Mouse (Mus musculus) T-helper 17 cell (primary cell): Measurements from ENCODE around the gene Mboat1.

Source experiments
- in situ Hi-C, 2 experiments: fragments of 300-600 bp; cut with MboI, MseI; formaldehyde crosslinking; loops; 1 replicate in 1 of 2; 2 replicates in 1 of 2; pipeline ENCODE4 v1.15.1; 2025; ENCODE audit warnings: high pct_unique_total_duplicates in 2 of 2

The Mboat1 gene

GRCm38 (mm10) chr13:30136243-30136922 lies at the start of gene Mboat1:
Gene Mboat1 (plus strand): TSS chr13:30136489.
- in situ Hi-C loops: no loop called here

- in situ Hi-C loops: no loop called here
These were observed 43.2 kb upstream of the Mboat1 start for GRCm38 (mm10) chr13:30093086-30093485.

- in situ Hi-C loops: loop anchor here (5.0 kb wide), 3 partner anchors 161 to 416 kb away; no protein-coding TSS in a partner anchor
These were observed 40.4 kb upstream of the Mboat1 start for GRCm38 (mm10) chr13:30095851-30096250.

- in situ Hi-C loops: loop anchor here (5.0 kb wide), 3 partner anchors 161 to 416 kb away; no protein-coding TSS in a partner anchor
These were observed 39.8 kb upstream of the Mboat1 start for GRCm38 (mm10) chr13:30096536-30096935.

- in situ Hi-C loops: no loop called here
These were observed 27.2 kb upstream of the Mboat1 start for GRCm38 (mm10) chr13:30109001-30109600.

DNA sequence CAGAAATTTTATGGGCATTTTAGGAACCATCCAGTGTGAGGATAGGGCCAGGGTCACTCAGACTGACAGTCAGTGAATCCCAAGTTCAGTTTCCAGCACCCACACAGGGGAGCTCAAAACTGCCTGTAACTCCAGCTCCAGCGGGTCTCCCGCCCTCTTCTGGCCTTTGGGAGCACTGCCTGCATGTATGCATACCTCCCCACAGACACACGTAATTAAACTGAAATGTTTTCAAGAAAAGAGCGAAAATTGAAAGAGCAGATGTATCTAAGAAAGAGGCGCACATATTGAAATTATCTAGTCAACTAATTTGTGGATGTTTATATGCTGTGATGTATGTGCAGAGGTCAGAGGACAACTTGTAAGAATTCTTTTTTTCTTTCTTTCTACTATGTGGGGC lies 20.5 kb upstream of the Mboat1 start:
- in situ Hi-C loops: no loop called here

DNA sequence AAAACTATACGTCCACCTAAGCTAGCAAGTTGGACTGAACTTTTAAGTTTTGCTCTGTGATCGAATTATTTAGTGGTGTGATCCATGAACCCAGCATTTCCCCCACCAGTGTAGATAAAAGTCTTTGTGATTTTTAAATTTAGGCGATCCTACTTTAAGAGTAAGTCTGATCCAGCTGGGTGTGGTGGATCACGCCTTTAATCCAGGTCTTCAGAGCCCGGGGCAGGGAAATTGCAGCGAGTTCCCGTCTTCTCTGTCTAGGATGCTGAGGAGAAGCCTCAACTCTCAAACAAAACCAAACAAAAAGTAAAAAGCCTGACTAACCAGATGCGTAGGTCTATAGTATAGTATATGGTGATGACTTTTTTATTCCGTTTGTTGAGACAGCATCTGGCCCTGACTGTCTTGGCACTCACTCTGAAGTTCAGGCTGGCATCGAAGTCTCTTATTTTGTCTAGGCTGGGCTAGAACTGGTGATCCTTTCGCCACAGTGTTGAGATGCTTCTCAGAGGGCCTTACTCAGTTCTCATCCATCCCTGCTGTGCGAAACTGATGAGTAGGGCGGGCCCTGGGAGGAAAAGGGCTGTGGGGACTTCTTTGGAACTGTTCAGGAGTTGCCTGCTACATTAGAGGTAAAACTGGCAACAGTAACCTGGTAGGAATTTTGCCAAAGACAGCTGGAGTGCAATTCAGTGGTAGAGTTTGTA lies 787 bp downstream of the Mboat1 start:
- in situ Hi-C loops: no loop called here

DNA sequence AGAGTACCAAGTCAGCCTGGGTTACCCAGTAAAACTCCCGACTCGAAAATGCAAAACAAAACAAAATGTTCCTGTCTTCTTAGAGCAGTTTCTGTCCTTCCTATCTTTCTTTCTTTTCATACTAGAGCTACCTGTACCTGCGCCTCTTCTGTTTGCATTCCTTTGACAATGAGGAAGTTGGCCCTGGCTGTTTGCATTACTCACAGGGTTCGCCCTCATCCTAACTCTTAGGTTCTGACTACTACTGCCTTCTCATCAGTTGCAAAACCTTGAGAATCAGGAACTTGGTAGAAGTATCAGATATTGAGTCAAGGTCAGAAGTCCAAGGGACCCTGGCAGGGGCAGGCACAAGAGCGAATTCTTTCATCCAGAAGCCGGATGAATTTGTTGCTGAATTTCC lies 1.7 kb downstream of the Mboat1 start:
- in situ Hi-C loops: no loop called here

DNA sequence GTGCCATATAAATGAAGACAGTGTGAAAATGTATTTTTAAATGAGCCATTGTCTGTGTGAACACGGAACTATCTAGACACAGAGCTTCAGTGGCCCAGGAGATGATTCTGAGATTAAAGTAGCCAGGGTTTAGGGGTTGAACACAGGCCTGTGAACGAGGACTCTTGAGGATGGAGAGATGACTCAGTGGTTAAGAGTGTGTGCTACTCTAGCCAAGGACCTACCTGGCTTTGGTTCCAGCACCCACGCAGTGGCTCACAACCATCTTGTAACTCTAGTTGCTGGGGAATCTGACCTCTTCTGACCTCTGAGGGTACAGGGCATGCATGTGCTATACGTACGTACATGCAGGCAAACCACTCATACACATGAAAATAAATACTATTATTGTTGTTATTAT lies 3.9 kb downstream of the Mboat1 start:
- in situ Hi-C loops: no loop called here

- in situ Hi-C loops: no loop called here
These were observed 4.4 kb downstream of the Mboat1 start for GRCm38 (mm10) chr13:30140646-30141045.

DNA sequence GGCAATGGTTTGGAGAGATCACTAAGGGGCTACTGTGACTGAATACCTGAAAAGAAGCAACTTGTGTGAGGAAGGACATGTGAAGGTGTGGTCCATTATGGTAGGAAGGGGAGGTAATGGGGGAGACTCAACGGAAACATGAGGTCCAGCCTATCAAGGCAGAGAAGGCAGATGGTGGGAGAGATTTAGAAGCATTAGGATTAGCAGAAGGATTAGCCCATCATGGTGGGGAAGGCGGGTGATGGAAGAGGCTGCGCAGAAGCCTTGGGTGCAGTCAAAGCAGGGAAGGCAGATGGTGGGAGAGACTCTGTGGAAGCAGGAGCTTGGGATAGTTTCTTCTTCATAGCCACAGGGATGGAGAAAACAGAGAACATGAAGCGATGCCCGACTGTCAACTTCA lies 5.7 kb downstream of the Mboat1 start:
- in situ Hi-C loops: no loop called here

DNA sequence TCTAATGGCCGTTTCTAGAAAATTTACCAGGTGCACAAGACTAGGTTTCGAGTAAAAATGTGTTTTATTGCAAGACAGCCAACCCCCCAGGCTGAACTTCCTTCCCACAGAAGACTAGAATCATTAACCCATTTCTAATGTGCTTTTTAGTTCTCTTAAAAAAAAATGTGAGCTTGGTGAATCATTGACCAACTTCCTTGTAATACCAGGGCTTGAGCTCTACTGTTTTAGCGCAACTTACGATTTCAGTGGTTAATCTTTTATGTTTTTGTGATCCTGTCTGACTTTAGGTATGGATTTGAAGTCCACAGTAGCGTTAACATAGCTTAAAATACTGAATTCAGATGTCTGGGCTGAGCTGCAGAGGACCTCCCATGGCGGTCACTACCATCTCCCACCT lies 10.2 kb downstream of the Mboat1 start:
- in situ Hi-C loops: loop anchor here in 1 of 2 experiments (5.0 kb wide), 1 partner anchor 1194 kb away; the partner anchor contains the start of gene Sox4

GRCm38 (mm10) chr13:30154264-30154663 lies 18.0 kb downstream of the Mboat1 start:
- in situ Hi-C loops: no loop called here

GRCm38 (mm10) chr13:30159626-30160025 lies 23.3 kb downstream of the Mboat1 start:
- in situ Hi-C loops: no loop called here

DNA sequence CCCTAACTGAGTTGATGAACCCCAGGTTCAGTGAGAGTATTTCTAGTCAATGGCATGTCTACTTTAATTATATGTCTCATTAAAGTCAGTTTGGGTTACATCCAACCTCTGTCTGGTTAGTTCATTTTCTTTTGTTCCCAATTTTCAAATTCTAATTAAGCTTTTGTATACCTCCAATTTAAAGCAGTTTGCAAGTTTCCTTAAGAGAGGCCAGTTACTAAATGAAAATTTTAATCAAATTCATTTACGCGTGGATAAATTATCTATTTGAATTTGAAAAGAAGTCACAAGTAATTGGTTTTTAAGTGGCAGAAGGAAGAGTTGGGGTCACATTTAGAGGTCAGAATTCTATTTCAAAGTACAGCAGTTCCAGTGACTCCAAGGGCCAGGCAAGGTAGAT lies 27.2 kb downstream of the Mboat1 start:
- in situ Hi-C loops: no loop called here

DNA sequence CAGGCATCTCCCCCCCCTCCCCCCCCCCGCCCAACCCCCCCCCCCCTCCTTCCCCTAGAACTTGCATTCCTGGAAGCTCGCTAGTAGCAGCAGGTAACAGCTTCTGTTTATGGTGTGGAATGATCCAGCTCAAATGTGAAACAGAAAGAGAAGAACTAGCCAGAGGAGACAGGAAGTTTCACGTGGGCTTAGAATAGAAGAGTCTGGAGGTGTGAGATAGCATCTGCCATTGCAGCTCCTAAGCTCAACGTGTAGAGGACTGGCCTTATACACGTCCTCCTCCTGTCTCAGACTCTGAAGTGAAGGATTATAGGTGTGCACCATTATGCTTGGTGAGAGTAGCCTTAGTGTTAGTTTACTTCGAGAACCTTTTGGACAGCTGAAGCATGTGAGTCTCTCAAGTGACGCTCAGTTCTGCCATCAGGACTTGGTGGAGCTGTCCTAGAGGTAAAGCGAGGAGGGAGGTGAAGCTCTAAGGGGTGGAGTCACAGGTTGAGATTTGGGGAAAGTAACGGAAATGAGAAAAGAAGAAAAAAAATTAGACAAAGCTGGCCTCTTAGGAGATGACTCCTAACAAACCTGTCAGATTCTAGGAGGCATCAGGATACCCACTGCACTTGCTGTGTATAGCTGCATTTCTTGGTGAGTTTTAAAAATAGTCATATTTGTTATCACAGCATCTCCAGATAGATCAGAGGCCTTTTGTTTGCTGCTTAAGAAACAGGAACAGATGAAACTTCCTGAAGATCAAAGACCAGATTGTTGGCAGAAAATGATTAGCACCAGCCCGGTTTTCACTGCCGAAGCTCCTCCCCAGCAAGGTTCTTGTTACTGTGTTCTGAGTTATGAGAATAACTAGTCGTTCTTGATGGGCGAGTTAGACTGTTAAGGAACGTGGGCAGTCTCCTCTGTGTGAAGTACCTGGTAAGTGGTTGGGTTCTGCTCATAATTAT lies 30.1 kb downstream of the Mboat1 start:
- in situ Hi-C loops: loop anchor here in 1 of 2 experiments (5.0 kb wide), 1 partner anchor 91 kb away; no protein-coding TSS in a partner anchor

GRCm38 (mm10) chr13:30167499-30167898 lies 31.2 kb downstream of the Mboat1 start:
- in situ Hi-C loops: loop anchor here in 1 of 2 experiments (5.0 kb wide), 1 partner anchor 90 kb away; no protein-coding TSS in a partner anchor

- in situ Hi-C loops: loop anchor here in 1 of 2 experiments (5.0 kb wide), 1 partner anchor 88 kb away; no protein-coding TSS in a partner anchor
These were observed 32.5 kb downstream of the Mboat1 start for GRCm38 (mm10) chr13:30168803-30169202.

DNA sequence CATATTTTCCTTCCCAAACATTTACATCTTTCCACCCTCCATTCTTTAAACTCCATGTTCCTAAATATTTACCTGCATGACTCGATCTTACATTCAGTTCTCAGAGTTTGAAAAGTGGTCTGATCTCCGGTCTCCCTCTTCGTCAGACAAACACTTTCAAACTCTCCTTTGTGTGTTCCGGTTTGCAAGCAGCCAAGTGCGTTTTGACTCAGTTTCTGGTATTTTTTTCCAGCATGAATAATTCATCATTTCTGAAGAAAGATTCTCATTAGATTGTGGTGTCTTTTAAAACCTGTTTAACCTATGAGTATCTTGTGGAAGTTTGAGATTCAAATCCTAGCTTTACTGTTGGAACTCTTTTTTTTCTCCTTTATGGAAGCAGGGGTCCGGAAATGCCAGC lies 33.8 kb downstream of the Mboat1 start:
- in situ Hi-C loops: no loop called here

DNA sequence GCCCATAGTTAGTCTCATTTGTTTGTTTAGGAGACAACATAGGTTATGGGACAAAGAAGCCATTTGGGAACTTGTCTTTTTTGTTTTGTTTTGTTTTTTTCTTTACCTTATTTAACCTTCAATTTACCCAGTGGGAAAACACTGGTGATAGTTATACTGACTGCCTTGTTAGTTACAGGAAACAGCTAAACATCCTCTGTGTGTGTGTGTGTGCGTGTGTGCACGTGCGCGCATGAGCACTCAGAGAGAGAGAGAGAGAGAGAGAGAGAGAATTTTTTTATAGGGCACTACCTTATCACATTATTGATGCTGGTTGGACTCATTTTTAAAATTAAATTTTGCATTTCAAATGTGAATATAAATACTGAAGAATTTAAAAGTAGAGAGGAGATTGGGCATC lies 38.3 kb downstream of the Mboat1 start:
- in situ Hi-C loops: no loop called here

DNA sequence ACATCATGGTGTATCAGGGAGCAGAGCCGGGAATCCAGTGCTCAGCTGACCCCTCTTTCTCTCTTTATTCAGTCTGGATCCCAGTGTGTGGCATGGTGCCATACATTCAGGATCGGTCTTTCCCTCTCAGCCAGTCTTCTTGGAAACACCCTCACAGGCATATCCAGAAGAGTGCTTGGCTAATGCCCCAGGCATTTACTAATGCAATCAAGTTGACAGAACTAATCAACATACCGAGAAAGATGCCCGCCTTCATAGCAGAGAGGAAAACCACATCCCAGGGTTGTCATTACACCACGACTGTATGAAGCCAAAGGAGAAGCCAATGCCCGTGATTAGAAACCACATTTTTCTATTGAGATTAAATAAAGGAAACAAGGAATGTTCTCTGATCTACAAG lies 41.1 kb downstream of the Mboat1 start:
- in situ Hi-C loops: no loop called here
